Mouse (Mus musculus) lung, postnatal 0 days (tissue): Measurements from ENCODE around the gene Grap2.

Source experiments
- CTCF ChIP-seq: IDR thresholded peaks from 2 replicates; pipeline ENCODE4 v1.5.1; 2016; ENCODE audit warnings: antibody characterized with exemption, mild to moderate bottlenecking
- EP300 ChIP-seq: IDR thresholded peaks from 2 replicates; pipeline ENCODE4 v1.6.1; 2016; ENCODE audit warnings: antibody characterized with exemption, mild to moderate bottlenecking, control low read depth

GRCm38 (mm10) chr15:80615290-80615570 is 42.8 kb downstream of the Grap2 start:
- TF ChIP-seq CTCF (no peak), EP300 (no peak)
